Comparison of ENCODE assay signal across 14 mouse cellular contexts in genomic region chr10:5593464-5593863, GRCm38 (mm10). TPM values are rescaled to one million over a fixed set of nuclear protein-coding genes. Genes with fewer than 3 reads are reported as not detected.
DNase-seq lines count a peak whose midpoint lies in the region; ATAC-seq and TF ChIP-seq lines count a peak whose summit lies in the region.
"Had no signal": no experiment of that assay in that cellular context is flagged by ENCODE, and none has a peak within 500 bp of the region (broad histone marks: within the 10 kb centered on the region; RNA-seq: fewer than 3 reads in every experiment).

TSS of gene Myct1 (plus strand) at chr10:5593775.

- H3K9me3 ChIP-seq in limb, embryonic 15.5 days: no peaks in the 10 kb centered on the region
- H3K9me3 ChIP-seq in limb, embryonic 10.5 days (replicated peaks): no peaks in the 10 kb centered on the region
- no peaks in the 10 kb centered on the region for H3K9me3 ChIP-seq in kidney, postnatal 0 days (replicated peaks; ENCODE audit: low read length)
- no peaks in the 10 kb centered on the region for H3K9me3 ChIP-seq in stomach, embryonic 14.5 days (ENCODE audit: control insufficient read depth, low read depth, low read length)

- no peak for DNase-seq in limb, embryonic 10.5 days (ENCODE audit: low spot score)
- peak; percentile 56 to 78 for DNase-seq in heart, adult 9 months (ENCODE audit: low spot score in 2 of 2)
- peak; percentile 59 for DNase-seq in kidney, postnatal 0 days (ENCODE audit: low spot score)
- DNase-seq in layer of hippocampus, postnatal 36 days: no peak
- DNase-seq in frontal cortex, postnatal 25 days (ENCODE audit: low spot score in 2 of 2): no peak
- DNase-seq in spleen, adult 12 weeks (ENCODE audit: low spot score): no peak
- DNase-seq: adrenal gland, postnatal 36 days; thymus, postnatal 14 days had no signal

- H3K4me2 ChIP-seq in limb, embryonic 15.5 days: no peak within 1 kb of the TSS
- H3K4me2 ChIP-seq in kidney, postnatal 0 days (ENCODE audit: low read length): peak within 1 kb of the TSS; percentile 32
- no peak within 1 kb of the TSS for H3K4me2 ChIP-seq in stomach, embryonic 14.5 days (replicated peaks; ENCODE audit: low read depth, low read length)

- no peak for ATAC-seq in limb, embryonic 15.5 days (ENCODE audit: insufficient number of reproducible peaks, low FRiP score, low TSS enrichment, low read depth)
- no peak for ATAC-seq in kidney, postnatal 0 days (replicated peaks; ENCODE audit: low FRiP score, low read depth)
- no peak for ATAC-seq in stomach, embryonic 14.5 days (ENCODE audit: insufficient number of reproducible peaks, insufficient read depth, low FRiP score, low read depth)
- ATAC-seq: forebrain, embryonic 16.5 days; hindbrain, embryonic 16.5 days; midbrain, embryonic 16.5 days had no signal

- H3K4me1 ChIP-seq in limb, embryonic 15.5 days: no peaks in the 10 kb centered on the region
- H3K4me1 ChIP-seq in limb, embryonic 10.5 days: no peaks in the 10 kb centered on the region
- H3K4me1 ChIP-seq in kidney, postnatal 0 days (replicated peaks; ENCODE audit: insufficient read depth, low read length): no peaks in the 10 kb centered on the region
- no peaks in the 10 kb centered on the region for H3K4me1 ChIP-seq in stomach, embryonic 14.5 days (ENCODE audit: control insufficient read depth, insufficient read depth, low read length)

- no peak within 1 kb of the TSS for H3K9ac ChIP-seq in limb, embryonic 15.5 days
- 0 out of 2 replicates have a peak within 1 kb of the TSS, but pooled peaks have one; percentile 23 for H3K9ac ChIP-seq in kidney, postnatal 0 days (ENCODE audit: low read depth, low read length)
- no peak within 1 kb of the TSS for H3K9ac ChIP-seq in stomach, embryonic 14.5 days (replicated peaks; ENCODE audit: low read depth, low read length)

- no peak within 1 kb of the TSS for H3K27ac ChIP-seq in limb, embryonic 15.5 days
- no peak within 1 kb of the TSS for H3K27ac ChIP-seq in limb, embryonic 10.5 days
- H3K27ac ChIP-seq in kidney, postnatal 0 days: no peak within 1 kb of the TSS
- H3K27ac ChIP-seq in stomach, embryonic 14.5 days (ENCODE audit: low read length): no peak within 1 kb of the TSS

- no peaks in the 10 kb centered on the region for H3K36me3 ChIP-seq in limb, embryonic 15.5 days
- H3K36me3 ChIP-seq in limb, embryonic 10.5 days: no peaks in the 10 kb centered on the region
- no peaks in the 10 kb centered on the region for H3K36me3 ChIP-seq in kidney, postnatal 0 days (ENCODE audit: insufficient read depth, low read length)
- H3K36me3 ChIP-seq in stomach, embryonic 14.5 days (ENCODE audit: control insufficient read depth, insufficient read depth, low read length): no peaks in the 10 kb centered on the region

- 29% methylated on average over 5 of the region's 5 CpGs for WGBS in limb, embryonic 15.5 days
- WGBS in limb, embryonic 10.5 days: 57% methylated on average over 5 of the region's 5 CpGs
- WGBS in kidney, postnatal 0 days: 4% methylated on average over 5 of the region's 5 CpGs
- WGBS in stomach, embryonic 14.5 days: 14% methylated on average over 5 of the region's 5 CpGs

- TF ChIP-seq CTCF in kidney, postnatal 0 days (IDR thresholded peaks at IDR 0.05; ENCODE audit: low read depth): no peak

- peak within 1 kb of the TSS; percentile 8; the same call in 1 of the 2 replicates for H3K4me3 ChIP-seq in limb, embryonic 15.5 days
- H3K4me3 ChIP-seq in limb, embryonic 10.5 days: no peak within 1 kb of the TSS
- H3K4me3 ChIP-seq in kidney, postnatal 0 days (replicated peaks; ENCODE audit: low read depth, low read length): peak within 1 kb of the TSS; percentile 15
- peak within 1 kb of the TSS; percentile 2; the same call in 1 of the 2 replicates for H3K4me3 ChIP-seq in stomach, embryonic 14.5 days (ENCODE audit: low read depth, low read length)

- H3K27me3 ChIP-seq in limb, embryonic 15.5 days: no peaks in the 10 kb centered on the region
- no peaks in the 10 kb centered on the region for H3K27me3 ChIP-seq in limb, embryonic 10.5 days (ENCODE audit: low read depth, poor library complexity, severe bottlenecking)
- no peaks in the 10 kb centered on the region for H3K27me3 ChIP-seq in kidney, postnatal 0 days (ENCODE audit: insufficient read depth, low read length)
- no peaks in the 10 kb centered on the region for H3K27me3 ChIP-seq in stomach, embryonic 14.5 days (ENCODE audit: control insufficient read depth, insufficient read depth, low read length)

RNA-seq across cellular contexts. Expression of gene Myct1, which starts in this region (rescaled TPM):
- polyA plus RNA-seq in limb, embryonic 15.5 days (2015; fragmentation: Nextera tagmentation; extraction: Ambion mirVana): 5.0 and 5.4 TPM in 2 replicates
- 2.0 and 2.2 TPM in 2 replicates for polyA plus RNA-seq in limb, embryonic 10.5 days (2016; fragmentation: Nextera tagmentation; extraction: Ambion mirVana)
- polyA plus RNA-seq in kidney, postnatal 0 days (2015; fragmentation: Nextera tagmentation; extraction: Ambion mirVana): 12.2 and 12.4 TPM in 2 replicates
- polyA plus RNA-seq in stomach, embryonic 14.5 days (2014; fragmentation: Nextera tagmentation; extraction: Ambion mirVana): 4.9 and 6.7 TPM in 2 replicates
- under 1 TPM in 1 of 2 experiments, not detected in 1; 0.37 TPM for total RNA-seq in layer of hippocampus, postnatal 36 days (2021)
- total RNA-seq: ES-E14 had no signal

Comparison
In these comparisons a context has a peak if more than half of its experiments do, and no peak if none do; other contexts are left out.
1. DNase-seq: peak in heart, adult 9 months (2 of 2) and kidney, postnatal 0 days (single experiment); none in limb, embryonic 10.5 days (single experiment), layer of hippocampus, postnatal 36 days (0 of 2), frontal cortex, postnatal 25 days (0 of 2) and spleen, adult 12 weeks (single experiment).